Mouse (Mus musculus): ENCODE data around the gene Pofut2.

Pofut2 gene

GRCm38 (mm10) chr10:77229609-77230595 is 29.1 kb upstream of the Pofut2 start:
- no peak for DNase-seq (ENCODE audit: low spot score)

GRCm38 (mm10) chr10:77231861-77232755 is 26.9 kb upstream of the Pofut2 start:
- DNase-seq (ENCODE audit: low spot score): no peak

GRCm38 (mm10) chr10:77233230-77233629 is 25.8 kb upstream of the Pofut2 start:
- DNase-seq (ENCODE audit: low spot score): no peak

GRCm38 (mm10) chr10:77234991-77235616 is 23.9 kb upstream of the Pofut2 start:
- DNase-seq (ENCODE audit: low spot score): no peak

GRCm38 (mm10) chr10:77237795-77238580 is 21.0 kb upstream of the Pofut2 start:
- DNase-seq (ENCODE audit: low spot score): no peak

- DNase-seq (ENCODE audit: low spot score): no peak
Observed at GRCm38 (mm10) chr10:77240764-77241163, 18.3 kb upstream of the Pofut2 start.

- no peak for DNase-seq (ENCODE audit: low spot score)
Observed at GRCm38 (mm10) chr10:77242396-77242795, 16.6 kb upstream of the Pofut2 start.

GRCm38 (mm10) chr10:77242871-77243270 is 16.1 kb upstream of the Pofut2 start:
- DNase-seq (ENCODE audit: low spot score): no peak

GRCm38 (mm10) chr10:77243572-77244161 is 15.4 kb upstream of the Pofut2 start:
- no peak for DNase-seq (ENCODE audit: low spot score)

GRCm38 (mm10) chr10:77244777-77245176 is 14.2 kb upstream of the Pofut2 start:
- no peak for DNase-seq (ENCODE audit: low spot score)

GRCm38 (mm10) chr10:77247048-77247447 is 12.0 kb upstream of the Pofut2 start:
- DNase-seq (ENCODE audit: low spot score): no peak

- no peak for DNase-seq (ENCODE audit: low spot score)
Observed at GRCm38 (mm10) chr10:77247707-77248106, 11.3 kb upstream of the Pofut2 start.

- DNase-seq (ENCODE audit: low spot score): no peak
Observed at GRCm38 (mm10) chr10:77251223-77251783, 7.7 kb upstream of the Pofut2 start.

- no peak for DNase-seq (ENCODE audit: low spot score)
Observed at GRCm38 (mm10) chr10:77251784-77252539, 7.1 kb upstream of the Pofut2 start.

- DNase-seq (ENCODE audit: low spot score): peak; percentile 96
Observed at GRCm38 (mm10) chr10:77252790-77253189, 6.2 kb upstream of the Pofut2 start.

GRCm38 (mm10) chr10:77255231-77255630 is 3.8 kb upstream of the Pofut2 start:
- DNase-seq (ENCODE audit: low spot score): no peak

GRCm38 (mm10) chr10:77255676-77256075 is 3.3 kb upstream of the Pofut2 start:
- no peak for DNase-seq (ENCODE audit: low spot score)

GRCm38 (mm10) chr10:77258041-77258590 is 902 bp upstream of the Pofut2 start:
- DNase-seq (ENCODE audit: low spot score): no peak

GRCm38 (mm10) chr10:77260166-77260875 is 1.3 kb downstream of the Pofut2 start:
- no peak for DNase-seq (ENCODE audit: low spot score)
